Mouse (Mus musculus) testis, postnatal 10 days (tissue): ENCODE measurements around the gene Adssl1.

Experiments
- DNase-seq: peaks from one replicate; pipeline ENCODE4 v3.0.0; 2021; ENCODE audit warnings: low spot score

The Adssl1 gene

GRCm38 (mm10) chr12:112619686-112620353, at the start of gene Adssl1:
Adssl1 (plus strand) TSS chr12:112620045.
- DNase-seq, result peak; percentile 62

- DNase-seq, result no peak
These were observed 49.7 kb upstream of the Adssl1 start for GRCm38 (mm10) chr12:112570160-112570559.

GRCm38 (mm10) chr12:112571064-112571463, 48.8 kb upstream of the Adssl1 start:
- DNase-seq, result no peak

GRCm38 (mm10) chr12:112575274-112575986, 44.4 kb upstream of the Adssl1 start:
- DNase-seq, result no peak

GRCm38 (mm10) chr12:112576341-112576740, 43.5 kb upstream of the Adssl1 start:
- DNase-seq, result no peak

GRCm38 (mm10) chr12:112576749-112577148, 43.1 kb upstream of the Adssl1 start:
- DNase-seq, result no peak

- no peak for DNase-seq
These were observed 41.4 kb upstream of the Adssl1 start for GRCm38 (mm10) chr12:112578296-112579090.

GRCm38 (mm10) chr12:112579430-112579829, 40.4 kb upstream of the Adssl1 start:
- DNase-seq, result no peak

GRCm38 (mm10) chr12:112579926-112580325, 39.9 kb upstream of the Adssl1 start:
- no peak for DNase-seq

- no peak for DNase-seq
These were observed 38.7 kb upstream of the Adssl1 start for GRCm38 (mm10) chr12:112581113-112581512.

GRCm38 (mm10) chr12:112584954-112585353, 34.9 kb upstream of the Adssl1 start:
- DNase-seq, result no peak

GRCm38 (mm10) chr12:112585924-112586538, 33.8 kb upstream of the Adssl1 start:
- peak; percentile 42 for DNase-seq

- DNase-seq, result peak; percentile 42
These were observed 32.4 kb upstream of the Adssl1 start for GRCm38 (mm10) chr12:112587125-112588124.

- peak; percentile 87 for DNase-seq
These were observed 31.2 kb upstream of the Adssl1 start, which contains the start of gene Inf2 for GRCm38 (mm10) chr12:112588426-112589256. Inf2 (plus strand) TSS chr12:112588784.

GRCm38 (mm10) chr12:112589491-112590191, 30.2 kb upstream of the Adssl1 start:
- no peak for DNase-seq

- no peak for DNase-seq
These were observed 29.1 kb upstream of the Adssl1 start for GRCm38 (mm10) chr12:112590566-112591239.

GRCm38 (mm10) chr12:112591240-112591639, 28.6 kb upstream of the Adssl1 start:
- no peak for DNase-seq

- DNase-seq, result no peak
These were observed 28.1 kb upstream of the Adssl1 start for GRCm38 (mm10) chr12:112591730-112592129.
